Mouse (Mus musculus) thymus, postnatal 0 days (tissue): Measurements from ENCODE around the gene Dclk3. TPM values are rescaled to one million over a fixed set of nuclear protein-coding genes. Genes with fewer than 3 reads are reported as not detected.

Experiments used
- DNase-seq: peaks from one replicate; pipeline ENCODE4 v3.0.0-alpha.2; 2015; ENCODE audit warnings: low spot score
- polyA plus RNA-seq: library from polyadenylated mRNA; unstranded; fragments of >200 nt; fragmentation: Nextera tagmentation; extraction: Ambion mirVana; gene quantifications from 2 replicates; pipeline ENCODE4 v1.2.1, GENCODE M21; 2015

Dclk3 gene
- polyA plus RNA-seq, 1 experiment from 2014 or later: 0.12 TPM

DNA sequence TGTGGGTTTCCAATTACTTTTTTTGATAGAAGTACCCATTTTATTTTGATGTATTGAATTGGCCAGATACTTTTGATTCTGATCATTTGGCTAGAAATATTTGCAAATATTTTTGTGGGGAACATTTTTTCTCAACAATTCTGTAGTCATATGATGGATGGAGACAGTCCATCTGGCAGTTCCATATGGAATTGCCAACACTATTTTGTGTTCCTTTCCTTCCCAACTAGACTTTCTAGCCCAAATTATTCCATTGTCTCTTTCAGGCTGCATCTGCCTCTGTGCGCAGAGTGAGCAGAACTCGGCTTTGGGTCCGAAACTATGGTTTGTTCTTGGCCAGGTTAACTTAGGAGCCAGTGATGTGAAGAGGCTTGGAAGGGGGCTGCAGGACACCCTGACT lies 42.1 kb downstream of the Dclk3 start:
- no peak for DNase-seq

DNA sequence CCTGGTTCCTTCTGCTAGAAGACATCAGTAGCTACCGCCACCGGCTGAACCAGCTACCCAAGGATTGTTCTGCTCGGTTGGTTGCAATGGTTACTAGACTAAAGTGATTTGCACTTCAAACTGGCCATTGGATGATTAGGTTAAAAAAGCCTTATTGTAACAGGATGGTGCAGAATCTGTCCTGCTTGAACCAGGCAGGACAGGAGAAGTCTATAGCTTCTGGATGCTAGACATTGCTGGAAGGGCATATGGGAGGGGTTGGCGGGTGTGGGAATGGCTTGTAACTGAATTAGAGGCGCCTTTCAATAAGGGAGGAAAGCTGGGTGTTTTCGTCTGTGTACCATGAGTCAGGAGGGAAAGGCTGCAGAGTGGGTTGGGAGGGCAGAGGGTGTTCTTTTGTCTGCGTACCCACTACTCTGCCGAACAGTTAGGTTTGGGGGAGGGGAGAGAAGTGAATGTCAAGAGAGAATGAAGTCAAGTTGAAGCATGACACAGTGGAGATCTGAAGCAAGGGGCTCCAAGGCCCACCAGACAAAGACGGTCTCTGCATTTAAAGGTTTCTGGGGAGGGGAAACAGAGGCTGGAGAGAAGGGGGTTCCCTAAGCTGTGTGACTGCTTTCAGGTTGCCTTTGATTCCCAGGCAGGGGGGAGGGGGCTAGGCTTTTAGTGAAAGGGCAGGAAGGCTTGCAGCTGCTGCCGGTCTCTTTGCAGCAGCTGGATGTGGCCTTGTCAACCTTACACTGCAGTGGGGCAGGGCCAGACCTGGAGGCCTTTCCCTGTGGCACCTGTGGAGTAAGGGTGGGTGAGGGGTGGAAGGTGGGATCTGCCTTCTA lies 48.0 kb downstream of the Dclk3 start:
- no peak for DNase-seq

DNA sequence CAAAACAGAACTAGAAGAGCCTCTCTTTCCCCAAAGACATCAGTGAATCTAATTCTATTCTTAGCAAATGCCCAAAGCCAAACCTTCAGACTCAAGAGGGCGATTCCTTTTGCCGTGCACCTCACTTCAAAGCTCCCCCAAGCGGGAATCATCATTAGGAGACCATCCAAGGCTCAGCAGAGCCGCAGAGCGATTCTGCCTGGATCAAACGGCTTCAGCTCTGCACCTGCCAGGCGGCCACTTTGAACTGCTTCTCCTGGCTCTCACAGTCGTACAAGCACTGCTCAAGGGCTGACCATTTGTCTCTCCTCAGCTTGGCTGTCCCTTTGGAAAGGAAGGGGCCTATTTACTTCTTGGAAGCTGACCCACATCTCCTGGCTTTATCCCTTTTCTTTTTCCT lies 51.7 kb downstream of the Dclk3 start:
- DNase-seq: no peak

DNA sequence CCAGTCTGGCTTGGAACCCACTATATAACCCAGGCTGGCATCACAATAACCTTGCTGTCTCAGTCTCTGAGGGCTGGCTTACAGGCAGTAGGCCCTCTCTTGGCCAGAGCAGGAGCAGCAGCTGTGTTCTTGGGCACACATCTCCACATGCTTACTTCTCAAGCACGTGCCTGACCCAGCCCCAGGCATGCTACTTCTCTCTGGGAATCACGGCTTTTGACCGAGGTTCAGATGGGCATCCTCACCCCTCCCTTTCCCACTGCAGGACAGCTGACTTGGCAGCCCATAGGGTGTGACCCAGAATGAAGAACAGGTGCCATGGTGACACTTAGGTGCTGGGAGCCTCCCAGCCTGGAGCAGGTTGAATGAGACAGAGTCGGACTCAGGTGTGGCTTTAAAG lies 52.4 kb downstream of the Dclk3 start:
- DNase-seq: no peak

DNA sequence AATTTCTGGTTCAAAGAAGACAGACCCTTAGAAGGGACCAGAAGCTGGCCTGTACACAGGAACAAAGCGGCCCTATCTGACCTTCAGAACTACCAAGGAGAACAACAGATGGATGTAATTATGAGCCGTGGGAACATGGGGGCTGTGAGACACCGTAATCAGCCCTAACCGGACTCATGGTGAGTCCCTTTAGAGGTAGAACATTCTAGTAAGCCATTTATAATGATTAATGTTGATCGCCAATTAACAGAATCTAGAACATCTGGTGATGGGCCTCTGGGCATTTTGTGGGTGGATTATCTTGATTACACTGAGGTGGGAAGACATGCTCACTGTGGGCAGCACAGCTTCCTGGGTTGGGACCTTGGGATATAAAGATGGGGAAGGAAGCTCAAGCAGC lies 54.6 kb downstream of the Dclk3 start:
- DNase-seq: no peak

DNA sequence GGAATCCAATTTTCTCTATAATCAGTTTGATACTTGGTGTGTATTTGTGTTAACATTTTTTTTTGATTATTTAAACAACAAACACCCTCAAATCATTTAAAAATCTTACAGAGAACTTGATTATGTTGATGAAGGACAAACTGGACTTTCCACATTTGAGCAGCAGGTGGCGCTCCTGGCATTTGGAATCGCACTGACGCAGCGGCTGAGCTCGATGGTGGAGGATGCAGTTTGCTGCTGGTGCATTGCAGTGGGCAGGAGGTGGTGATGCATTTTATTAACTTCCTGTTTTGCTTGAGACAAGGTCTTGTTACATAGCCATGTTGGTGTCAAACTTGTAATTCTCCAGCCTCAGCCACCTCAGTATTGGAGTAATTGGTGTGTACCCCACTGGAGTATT lies 56.7 kb downstream of the Dclk3 start:
- DNase-seq: peak; percentile 61

DNA sequence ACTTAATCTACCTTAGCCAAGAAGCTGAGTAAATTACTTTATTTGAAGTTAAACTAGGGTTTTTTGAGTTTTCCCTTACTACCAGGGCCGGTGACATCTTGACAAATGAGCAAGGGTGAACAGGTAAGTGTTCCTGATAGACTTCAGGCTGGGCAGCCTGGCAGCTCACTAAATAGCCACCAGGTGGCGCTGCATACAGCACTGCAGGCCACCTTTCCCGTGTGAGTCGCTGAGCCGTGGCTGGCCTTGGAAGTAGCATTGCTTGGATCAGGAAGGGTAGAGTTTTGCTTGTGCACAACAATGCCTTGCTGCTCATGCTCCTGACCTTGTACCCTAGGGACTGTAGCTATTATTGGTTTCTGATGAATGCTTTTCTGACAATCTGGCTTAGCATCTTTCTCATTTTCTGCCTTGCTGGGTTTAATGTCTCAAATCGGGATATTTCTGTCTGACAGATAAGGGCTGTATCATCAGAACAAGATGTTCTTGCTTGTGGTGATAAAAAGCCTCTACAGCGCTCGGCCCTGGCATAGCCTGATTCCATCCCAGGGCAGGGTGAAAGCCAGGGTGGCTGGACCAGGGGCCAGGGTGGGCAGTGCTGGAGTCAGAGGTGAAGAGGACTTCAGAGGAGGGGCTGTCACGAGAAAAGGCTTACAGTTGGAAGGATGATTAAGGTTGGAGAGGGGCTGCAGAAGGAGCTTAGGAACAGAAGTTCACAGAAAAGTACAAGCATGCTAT lies 58.4 kb downstream of the Dclk3 start:
- DNase-seq: peak; percentile 64

DNA sequence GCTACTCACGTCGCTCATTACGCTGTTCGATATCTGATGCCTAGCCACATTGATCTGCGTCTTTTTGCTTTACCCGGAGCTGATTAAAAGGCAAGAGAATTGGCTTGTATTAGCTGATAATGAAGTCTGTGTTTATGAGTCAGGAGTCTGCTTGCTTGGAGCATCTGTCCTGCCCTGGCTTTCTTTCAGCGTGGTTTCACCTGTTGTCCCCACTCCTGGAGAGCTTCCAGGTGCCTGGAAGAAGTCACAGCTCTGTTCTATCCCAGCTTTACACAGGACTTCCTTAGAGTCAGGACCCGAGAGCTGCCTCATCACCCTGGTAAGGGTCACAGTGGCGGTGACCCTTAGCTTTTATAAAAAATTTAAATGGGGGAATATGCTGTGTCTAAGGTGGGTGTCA lies 61.3 kb downstream of the Dclk3 start:
- DNase-seq: no peak

DNA sequence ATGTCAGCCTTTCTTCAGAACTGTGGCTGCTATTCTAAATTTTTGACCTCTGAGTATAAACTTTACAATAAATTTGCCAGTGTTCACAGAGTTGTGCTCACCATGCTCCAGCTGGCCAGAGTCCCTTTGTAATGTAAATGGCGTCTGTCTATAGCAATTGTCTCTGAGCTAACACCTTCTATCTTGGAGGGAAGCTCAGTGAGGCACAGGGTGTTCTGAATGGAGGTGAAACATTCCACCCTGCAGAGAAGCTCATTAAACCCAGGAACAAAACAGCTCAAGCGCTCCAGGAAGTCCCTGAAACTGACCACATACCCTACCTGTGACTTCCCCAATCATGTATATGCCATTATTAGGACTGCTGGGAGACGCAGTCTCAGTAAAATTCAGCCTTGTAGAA lies 67.2 kb downstream of the Dclk3 start:
- DNase-seq: no peak

DNA sequence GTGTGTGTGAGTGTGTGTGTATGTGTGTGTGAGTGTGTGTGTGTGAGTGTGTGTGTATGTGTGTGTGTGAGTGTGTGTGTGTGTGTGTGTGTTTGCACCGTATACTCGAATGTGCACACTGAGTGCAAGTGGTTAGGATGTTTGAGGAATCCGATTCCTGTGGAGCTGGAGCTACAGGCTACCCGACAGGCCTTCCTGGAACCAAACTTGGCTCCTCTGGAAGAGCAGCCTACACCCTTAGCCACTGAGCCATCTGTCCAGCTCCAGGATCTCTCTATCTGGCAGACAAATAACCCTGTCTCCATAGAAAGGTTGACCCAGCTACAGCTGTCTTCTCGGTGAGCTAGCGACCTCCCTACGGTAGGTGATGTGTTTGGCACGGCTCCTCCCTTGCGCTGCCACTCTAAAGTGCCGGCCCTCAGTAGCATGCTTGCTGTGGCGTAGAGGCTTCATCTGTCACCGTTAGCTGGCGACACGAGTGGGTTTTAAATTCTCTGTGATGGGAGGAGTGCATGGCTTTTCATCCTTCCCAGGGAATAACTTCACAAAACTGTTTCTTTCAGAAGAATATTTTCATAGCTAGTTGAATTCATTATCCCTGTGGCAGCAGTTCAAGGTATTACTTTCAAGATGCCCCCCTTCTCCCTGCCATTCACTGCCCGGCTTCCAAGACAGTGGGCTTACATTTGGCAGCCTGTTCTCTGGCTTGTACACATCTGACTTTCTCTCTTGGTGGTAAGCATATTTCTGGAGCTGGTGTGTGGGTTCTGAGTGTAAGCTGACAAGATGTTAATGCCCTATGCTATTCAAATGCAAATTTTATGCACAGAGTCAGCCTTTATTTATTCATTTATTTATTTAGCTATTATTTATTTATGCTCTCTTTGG lies 75.9 kb downstream of the Dclk3 start:
- DNase-seq: no peak

DNA sequence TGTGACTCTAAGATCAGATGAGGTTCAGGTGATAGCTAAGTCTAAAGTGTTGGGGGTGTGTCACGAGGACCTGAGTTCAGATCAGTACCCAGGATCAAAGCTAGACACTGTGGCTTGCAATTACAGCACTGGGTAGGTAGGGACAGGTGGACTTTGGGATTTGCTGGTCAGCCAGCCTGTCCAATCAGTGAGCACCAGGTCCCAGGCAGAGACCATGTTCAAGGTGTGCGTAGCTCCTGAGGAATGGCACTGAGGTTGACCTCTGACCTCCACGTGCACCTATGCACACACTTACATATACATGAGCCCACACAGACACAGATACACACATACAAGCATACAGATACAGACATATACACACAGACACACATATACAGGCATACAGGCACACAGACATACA lies 76.7 kb downstream of the Dclk3 start:
- DNase-seq: no peak

DNA sequence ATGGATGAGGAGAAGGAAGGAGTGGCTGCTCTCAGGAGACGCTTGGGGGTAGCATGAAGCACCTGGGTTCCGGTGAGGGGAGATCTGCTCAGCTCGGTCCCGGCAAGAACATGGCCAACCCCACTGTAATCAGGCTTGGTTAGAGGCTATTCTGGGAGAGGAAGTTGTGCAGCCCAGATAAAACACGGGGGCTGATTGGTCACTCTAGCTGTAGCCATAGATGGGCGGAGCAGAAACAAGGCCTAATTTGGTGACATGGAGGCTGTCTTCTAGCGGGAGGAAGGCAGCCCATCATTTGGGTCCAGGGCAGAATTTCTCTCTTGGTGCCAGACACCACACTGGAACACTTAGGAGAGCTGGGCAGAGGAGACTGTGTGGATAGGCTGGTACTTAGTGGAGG lies 83.3 kb downstream of the Dclk3 start:
- no peak for DNase-seq

DNA sequence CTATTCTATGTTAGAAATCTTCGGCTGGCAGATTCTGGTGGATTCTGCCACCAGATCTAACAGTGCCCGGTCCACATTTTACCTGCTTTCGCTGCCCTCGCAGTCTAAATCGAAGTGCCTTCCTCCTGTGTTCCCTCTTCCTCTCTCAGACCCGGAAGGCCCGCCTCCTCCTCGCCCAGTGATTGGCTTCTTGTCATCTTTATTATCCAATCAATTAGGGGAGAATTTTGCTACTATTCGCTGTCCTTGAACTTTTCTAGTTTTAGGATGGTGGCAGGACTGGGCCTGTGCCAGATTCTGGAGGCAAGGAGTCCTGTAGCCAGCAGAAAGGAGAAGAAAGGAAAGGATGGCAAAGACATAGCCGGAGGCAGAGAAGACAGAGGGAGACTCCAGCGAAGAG lies 84.2 kb downstream of the Dclk3 start:
- no peak for DNase-seq

DNA sequence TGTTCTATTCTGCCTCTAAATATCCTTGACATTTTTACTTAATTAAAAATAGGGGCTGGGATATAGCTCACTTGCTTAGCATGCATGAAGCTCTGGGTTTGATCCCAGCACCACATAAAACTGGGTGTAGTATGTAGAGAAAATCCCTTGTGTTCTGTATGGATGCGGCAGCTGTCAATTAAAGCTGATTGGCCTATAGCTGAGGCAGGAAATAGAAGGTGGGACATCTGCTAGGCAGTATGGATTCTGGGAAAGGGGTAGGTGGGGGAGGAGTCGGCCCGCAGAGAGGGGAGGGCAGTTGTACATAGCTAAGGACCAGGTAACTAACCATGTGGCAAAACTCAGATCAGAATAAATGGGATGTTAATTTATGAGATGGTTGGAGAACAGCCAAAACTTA lies 85.0 kb downstream of the Dclk3 start:
- no peak for DNase-seq

DNA sequence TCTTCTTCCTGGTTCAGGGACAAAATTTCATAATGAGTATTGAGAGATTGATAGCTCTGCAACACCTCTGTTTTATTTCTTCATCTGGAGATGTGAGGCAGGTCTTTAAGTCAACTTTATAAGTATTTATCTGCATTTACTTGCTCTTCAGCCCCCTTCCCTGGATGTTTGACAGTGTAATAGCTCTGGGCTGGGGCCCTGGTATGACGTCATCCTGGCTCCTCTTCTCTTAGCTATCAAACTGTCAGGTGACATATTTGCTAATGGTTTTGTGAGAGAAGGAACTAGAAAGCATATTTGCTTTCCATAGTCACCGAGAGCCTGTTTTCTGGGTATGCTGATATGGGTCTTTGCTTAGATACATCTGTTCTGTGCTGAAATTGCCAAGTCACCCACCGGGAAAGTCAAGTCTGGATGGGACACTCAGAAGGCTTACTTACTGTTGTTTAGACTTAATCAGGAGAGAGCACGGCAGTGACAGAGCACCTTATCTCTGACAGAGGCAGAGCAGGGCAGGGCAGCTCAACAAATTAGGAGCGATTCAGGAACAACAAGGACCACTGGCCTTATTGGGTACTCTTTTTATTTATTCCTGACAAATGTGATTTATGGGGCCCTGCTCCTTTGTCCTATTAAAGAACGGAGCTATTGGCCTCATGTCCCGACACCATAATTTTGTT lies 96.0 kb downstream of the Dclk3 start:
- DNase-seq: no peak

DNA sequence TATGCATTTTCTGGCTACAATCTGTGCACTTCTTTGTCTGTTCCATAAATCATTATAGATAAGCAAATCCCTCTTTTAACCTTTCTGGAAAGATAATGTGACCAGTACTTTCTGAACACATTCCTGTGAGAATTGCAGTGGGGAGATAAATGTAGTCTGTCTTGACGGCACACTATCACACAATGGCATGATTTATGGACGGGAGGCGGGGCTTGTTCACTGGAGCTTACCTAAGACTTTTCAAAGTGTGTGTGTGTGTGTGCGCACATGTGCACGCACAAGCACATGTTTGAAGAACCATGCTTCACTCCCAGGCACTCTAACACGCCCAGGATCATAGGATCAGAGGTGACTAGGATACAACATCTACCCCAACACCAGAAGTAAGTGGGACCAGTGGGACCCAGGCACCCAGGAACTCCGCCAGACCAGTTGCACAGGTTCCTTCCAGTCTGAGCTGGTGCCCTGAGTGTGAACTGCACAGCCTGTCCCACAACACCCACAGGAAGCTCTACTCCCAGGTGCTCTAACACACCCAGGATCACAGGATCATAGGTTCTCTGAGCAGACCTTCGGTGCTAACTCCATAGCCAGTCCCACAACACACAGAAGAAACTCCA lies 96.7 kb downstream of the Dclk3 start:
- DNase-seq: no peak

Other genes with a start within 250 kb of the Dclk3 start
- gene Mlh1, start 167.3 kb upstream of the Dclk3 start, polyA plus RNA-seq: 30.4 and 32.1 TPM in 2 replicates
- 19.9 and 22.8 TPM in 2 replicates for gene Epm2aip1, start 167.2 kb upstream of the Dclk3 start, polyA plus RNA-seq
- gene Trank1, start 127.3 kb upstream of the Dclk3 start, polyA plus RNA-seq: 0.04 and 0.05 TPM in 2 replicates